Mouse (Mus musculus): Measurements from ENCODE around the gene Rbm42. TPM values are rescaled to one million over a fixed set of nuclear protein-coding genes. Genes with fewer than 3 reads are reported as not detected.

The Rbm42 gene
- total RNA-seq (2023), result 100 to 1,000 TPM; 103 to 113 TPM

DNA sequence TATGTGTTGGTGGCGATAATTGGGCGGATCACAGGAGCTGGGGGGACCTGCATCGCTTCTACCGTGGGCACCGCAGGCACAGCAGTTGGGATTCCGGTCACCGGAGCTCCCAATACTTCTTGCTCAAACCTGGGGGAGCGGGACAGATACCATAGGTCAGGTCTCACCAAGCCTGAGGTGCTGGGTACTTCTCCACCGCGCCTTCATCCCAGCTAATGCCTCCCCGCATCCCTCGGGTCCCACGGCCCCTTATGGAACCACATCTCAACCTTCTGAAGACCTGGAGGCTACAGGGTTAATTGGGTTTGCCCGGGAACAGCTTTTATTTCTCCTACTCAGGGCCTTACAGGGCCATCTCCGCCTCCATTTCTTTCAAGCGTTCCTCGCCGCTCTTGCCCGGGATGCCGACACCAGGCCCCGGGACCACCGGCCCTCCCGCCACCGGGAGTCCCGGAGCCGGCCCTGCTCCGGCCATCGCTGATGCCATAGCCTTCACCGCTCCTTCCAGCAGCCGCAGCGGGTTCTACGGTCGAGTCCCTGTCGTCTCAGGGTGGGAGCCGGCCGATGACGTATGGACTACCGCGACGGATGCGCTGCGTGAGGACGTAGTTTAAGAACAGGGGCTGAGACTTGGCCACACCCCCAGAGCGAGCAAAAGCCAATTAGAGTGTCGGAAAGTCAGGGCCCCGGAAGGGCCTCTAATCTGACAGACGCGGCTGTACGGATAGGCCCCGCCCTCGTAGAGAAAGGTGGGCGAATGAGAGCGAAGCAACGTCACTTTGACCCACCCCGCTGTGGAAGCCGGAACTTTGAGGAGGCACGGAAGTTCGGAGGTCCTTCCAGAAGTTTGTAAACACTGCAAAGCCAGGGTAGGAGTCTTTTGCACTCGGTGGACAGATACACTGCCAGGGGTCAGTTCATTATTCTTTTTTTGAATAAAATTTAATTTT is at the start of gene Rbm42:
Rbm42 (minus strand) TSS at position 727 of the 950 bp plus-strand sequence.

DNA sequence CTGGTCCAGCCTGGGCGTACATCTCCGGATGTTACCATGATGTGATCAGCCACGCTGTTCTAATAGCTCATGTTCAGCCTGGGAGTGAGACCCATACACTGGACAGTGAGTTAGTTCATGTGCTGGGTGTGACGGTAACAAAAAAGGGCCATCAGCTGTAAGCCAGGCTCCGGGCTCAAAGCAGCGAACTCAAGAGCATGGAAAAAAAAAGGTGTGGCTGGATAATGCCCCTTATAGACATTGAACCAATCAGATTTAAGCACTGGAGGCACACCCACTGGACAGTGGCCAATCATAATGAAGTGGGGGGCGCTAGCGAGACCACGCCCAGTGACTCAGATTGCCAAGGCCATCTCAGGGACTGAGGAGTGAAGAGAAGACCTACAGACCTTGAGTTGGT is 48.5 kb upstream of the Rbm42 start, which contains the start of gene 2200002J24Rik:
2200002J24Rik (plus strand) TSS at position 338 of the 400 bp plus-strand sequence.

DNA sequence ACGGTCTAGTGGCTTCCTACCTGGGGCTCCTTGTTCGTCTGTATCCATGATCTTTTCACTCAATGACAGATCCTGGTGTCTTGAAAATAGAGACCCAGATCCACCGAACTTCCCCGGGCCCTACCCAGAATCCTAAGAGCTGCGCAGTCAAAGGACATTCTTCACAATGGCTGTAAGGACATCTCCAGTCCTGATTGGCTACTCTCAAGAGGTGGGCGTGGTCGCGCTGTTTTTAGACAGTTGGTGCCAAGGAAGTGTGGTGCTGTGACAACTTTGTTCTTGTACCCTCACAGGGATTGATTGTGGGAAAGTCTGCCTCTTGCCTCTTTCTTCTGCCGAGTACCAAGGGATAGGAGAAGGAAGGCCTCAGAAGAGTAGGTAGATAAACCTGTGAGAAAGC is 21.4 kb upstream of the Rbm42 start, which contains the start of gene Pmis2:
Pmis2 (minus strand) TSS at position 126 of the 400 bp plus-strand sequence.

GRCm38 (mm10) chr7:30664529-30665200 is 14.5 kb upstream of the Rbm42 start, which contains the start of gene Haus5:
Gene Haus5, minus strand, starts transcription at chr7:30664994.

DNA sequence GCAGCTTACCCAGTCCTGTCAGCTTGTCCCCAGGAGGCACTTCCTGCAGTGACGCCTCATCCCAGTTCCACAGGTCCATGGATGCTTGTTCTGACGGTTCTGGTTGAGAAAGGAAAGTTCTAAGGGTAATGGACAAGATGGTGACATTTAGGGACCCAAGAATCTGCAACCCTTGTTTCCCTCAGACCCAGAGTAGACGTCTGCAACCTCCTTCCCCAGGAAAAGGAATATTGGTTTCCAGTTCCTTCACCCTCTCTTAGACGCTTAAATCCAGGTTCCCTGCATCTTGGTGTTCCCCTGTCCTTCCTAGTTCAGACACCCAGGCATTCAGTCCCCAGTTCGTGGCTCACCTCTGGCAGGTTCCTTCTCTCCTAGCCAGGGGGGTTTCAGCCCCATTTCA is 14.4 kb downstream of the Rbm42 start, which contains the start of gene Etv2:
Etv2 (minus strand) TSS at position 101 of the 400 bp plus-strand sequence.

GRCm38 (mm10) chr7:30625530-30626384 is 24.4 kb downstream of the Rbm42 start, which contains the start of gene Cox6b1:
Gene Cox6b1, minus strand, starts transcription at chr7:30626151.

GRCm38 (mm10) chr7:30612654-30613402 is 37.3 kb downstream of the Rbm42 start, which contains the start of gene Upk1a:
Gene Upk1a, minus strand, starts transcription at chr7:30612847.

GRCm38 (mm10) chr7:30598786-30599185 is 51.3 kb downstream of the Rbm42 start, which contains the start of gene Zbtb32:
Gene Zbtb32, minus strand, starts transcription at chr7:30598909.

Other genes starting within 250 kb of the Rbm42 start
- gene Tyrobp, start 236.6 kb downstream of the Rbm42 start, total RNA-seq (2023), result 10 to 100 TPM; 10.7 to 27.3 TPM
- 100 to 1,000 TPM; 185 to 201 TPM for gene Hcst, start 230.5 kb downstream of the Rbm42 start, total RNA-seq (2023)
- 10 to 100 TPM; 40.1 to 45.7 TPM for gene Nfkbid, start 228.6 kb downstream of the Rbm42 start, total RNA-seq (2023)
- 1 to 10 TPM; 3.8 to 4.3 TPM for gene Aplp1, start 204.8 kb downstream of the Rbm42 start, total RNA-seq (2023)
- not detected for gene Kirrel2, start 192.6 kb downstream of the Rbm42 start, total RNA-seq (2023)
- not detected for gene Nphs1, start 192.0 kb downstream of the Rbm42 start, total RNA-seq (2023)
- gene Prodh2, start 156.7 kb downstream of the Rbm42 start, total RNA-seq (2023), result not detected
- 1 to 10 TPM; 3.3 to 6.3 TPM for gene Arhgap33, start 115.3 kb downstream of the Rbm42 start, total RNA-seq (2023)
- gene Hspb6, start 98.1 kb downstream of the Rbm42 start, total RNA-seq (2023), result 1 to 10 TPM; 2.0 to 2.3 TPM
- gene Proser3, start 98.0 kb downstream of the Rbm42 start, total RNA-seq (2023), result 10 to 100 TPM; 15.1 to 19.7 TPM
- 10 to 100 TPM; 38.3 to 46.3 TPM for gene Lin37, start 90.5 kb downstream of the Rbm42 start, total RNA-seq (2023)
- gene U2af1l4, start 87.0 kb downstream of the Rbm42 start, total RNA-seq (2023), result 10 to 100 TPM; 74.3 to 75.7 TPM
- 10 to 100 TPM; 24.2 to 32.0 TPM for gene Gm49396, start 87.0 kb downstream of the Rbm42 start, total RNA-seq (2023)
- gene Psenen, start 86.7 kb downstream of the Rbm42 start, total RNA-seq (2023), result 100 to 1,000 TPM; 127 to 151 TPM
- gene Igflr1, start 84.9 kb downstream of the Rbm42 start, total RNA-seq (2023), result 10 to 100 TPM; 44.6 to 51.3 TPM
- 100 to 1,000 TPM; 136 to 141 TPM for gene Kmt2b, start 61.6 kb downstream of the Rbm42 start, total RNA-seq (2023)
- 1 to 10 TPM; 3.0 to 3.5 TPM for gene Zbtb32, start 51.4 kb downstream of the Rbm42 start, total RNA-seq (2023)
- gene Upk1a, start 37.5 kb downstream of the Rbm42 start, total RNA-seq (2023), result 1 to 10 TPM in 1 of 2 experiments, under 1 TPM in 1; 0.79 to 1.1 TPM
- gene Cox6b1, start 24.2 kb downstream of the Rbm42 start, total RNA-seq (2023), result 100 to 1,000 TPM; 198 to 235 TPM
- not detected for gene Etv2, start 14.5 kb downstream of the Rbm42 start, total RNA-seq (2023)
- gene Haus5, start 14.7 kb upstream of the Rbm42 start, total RNA-seq (2023), result 10 to 100 TPM; 30.2 to 32.6 TPM
- not detected for gene Pmis2, start 21.3 kb upstream of the Rbm42 start, total RNA-seq (2023)
- gene 2200002J24Rik, start 48.6 kb upstream of the Rbm42 start, total RNA-seq (2023), result not detected
- not detected for gene Atp4a, start 61.9 kb upstream of the Rbm42 start, total RNA-seq (2023)
- gene Tmem147, start 79.2 kb upstream of the Rbm42 start, total RNA-seq (2023), result 10 to 100 TPM; 45.0 to 50.3 TPM
- not detected for gene Gapdhs, start 93.4 kb upstream of the Rbm42 start, total RNA-seq (2023)
- 1 to 10 TPM; 6.1 to 7.8 TPM for gene Sbsn, start 101.2 kb upstream of the Rbm42 start, total RNA-seq (2023)
- not detected for gene Dmkn, start 113.4 kb upstream of the Rbm42 start, total RNA-seq (2023)
- not detected for gene Krtdap, start 137.6 kb upstream of the Rbm42 start, total RNA-seq (2023)
- 1 to 10 TPM in 1 of 2 experiments, under 1 TPM in 1; 0.62 to 2.0 TPM for gene Ffar2, start 173.5 kb upstream of the Rbm42 start, total RNA-seq (2023)
- gene Ffar3, start 205.9 kb upstream of the Rbm42 start, total RNA-seq (2023), result not detected
- under 1 TPM in 1 of 2 experiments, not detected in 1; 0.35 TPM for gene Ffar1, start 211.2 kb upstream of the Rbm42 start, total RNA-seq (2023)
- 1 to 10 TPM; 5.3 to 9.8 TPM for gene Cd22, start 230.0 kb upstream of the Rbm42 start, total RNA-seq (2023)

All from T-cell, adult 66 days (primary cell).